Mouse (Mus musculus): Measurements from ENCODE around the gene Prokr1.
A peak's percentile ranks its signal among the peaks of the same experiment; 100 is the strongest.
"Not testable (repeated sequence)": the region's sequence is repeated elsewhere in the genome, so short reads cannot be mapped to it uniquely, and the experiment has no call there.

Gene Prokr1

DNA sequence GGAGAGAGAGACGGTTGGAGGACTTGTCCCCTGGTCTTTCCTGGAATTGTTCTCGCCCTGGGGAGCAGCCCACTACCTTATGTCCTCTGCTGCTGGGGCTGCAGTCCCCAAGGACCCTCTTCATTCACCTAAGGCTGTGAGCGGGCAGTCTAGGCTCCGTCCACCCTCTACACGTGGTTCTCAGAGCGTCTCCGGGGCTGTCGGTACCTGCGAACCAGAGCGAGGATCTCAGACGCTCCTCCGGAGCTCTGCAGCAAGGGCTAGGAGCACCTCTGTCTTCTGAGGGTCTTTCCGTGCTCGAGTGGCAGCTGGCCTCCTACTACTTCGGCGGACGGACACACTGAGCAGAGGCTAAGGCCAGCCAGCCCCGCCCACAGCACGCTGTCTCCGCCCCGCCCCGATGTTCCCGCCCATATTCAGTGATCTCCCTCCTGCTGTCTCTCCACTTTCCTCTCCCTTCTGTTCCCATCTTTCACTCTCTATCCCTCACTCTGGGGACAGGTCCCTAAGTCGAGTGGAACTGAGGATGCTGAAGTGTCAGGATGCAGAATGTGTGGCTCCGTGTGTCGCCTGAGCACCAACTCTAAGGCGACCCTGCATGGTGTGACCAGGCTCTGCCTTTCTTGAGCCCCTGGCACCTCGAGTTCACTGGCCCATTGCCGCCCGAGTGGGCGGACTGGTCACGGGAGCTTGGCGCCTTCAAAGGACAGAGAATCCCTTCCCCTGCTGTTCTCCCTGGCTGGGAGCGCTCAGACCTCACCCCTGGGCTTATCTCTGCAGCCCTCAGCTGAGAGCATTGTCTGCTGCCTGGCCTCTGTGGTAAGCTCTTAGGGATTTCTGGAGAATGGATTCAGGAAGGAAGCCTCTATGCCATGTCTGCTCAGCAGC, at the start of gene Prokr1:
Gene Prokr1, minus strand, starts transcription at position 350 of the 888 bp plus-strand sequence.
- peak; percentile 34 for DNase-seq (ENCODE audit: low read depth)

DNA sequence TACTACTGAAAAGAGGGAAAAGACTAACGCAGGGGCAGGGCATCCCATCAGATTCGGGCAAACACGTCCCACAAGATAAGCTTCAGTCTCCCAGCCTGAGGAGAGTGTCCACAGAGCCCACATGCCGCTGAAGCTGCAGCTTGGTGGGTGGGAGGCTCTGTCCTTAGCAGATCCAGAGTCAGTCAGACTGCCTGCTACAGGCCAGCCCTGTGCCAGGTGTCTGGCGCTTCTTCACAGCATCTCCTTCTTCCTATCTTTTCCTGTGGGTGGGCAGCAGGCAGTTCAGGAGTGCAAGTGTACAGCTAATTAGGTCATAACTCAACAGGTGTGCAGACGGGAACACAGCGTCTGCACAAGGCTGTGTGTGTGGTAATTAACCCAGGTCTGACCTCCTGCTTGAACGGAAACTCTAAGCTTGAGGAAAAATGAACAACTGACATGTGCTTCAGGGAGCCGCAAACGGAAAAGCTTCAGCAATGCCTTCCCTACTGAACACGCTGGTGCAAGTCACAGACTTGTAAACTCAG, 47.7 kb upstream of the Prokr1 start:
- DNase-seq (ENCODE audit: low read depth), result no peak

GRCm38 (mm10) chr6:87632176-87632575, 41.6 kb upstream of the Prokr1 start:
- DNase-seq (ENCODE audit: low read depth), result no peak

DNA sequence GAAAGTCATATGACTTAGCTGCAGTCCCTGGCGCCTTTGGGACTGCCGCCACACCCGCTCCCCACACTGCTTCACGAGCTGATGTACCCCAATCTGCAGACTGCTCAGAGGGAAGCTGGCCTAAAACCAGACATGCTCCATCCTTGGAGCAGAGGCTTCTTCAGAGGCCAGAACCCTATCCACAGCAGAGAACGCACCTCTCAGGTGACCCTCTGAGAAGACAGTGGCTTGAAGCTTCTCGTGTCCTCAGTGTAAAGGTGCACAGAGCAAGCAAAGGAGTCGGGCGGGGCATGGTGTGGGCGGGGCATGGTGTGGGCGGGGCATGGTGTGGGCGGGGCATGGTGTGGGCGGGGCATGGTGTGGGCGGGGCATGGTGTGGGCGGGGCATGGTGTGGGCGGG, 38.4 kb upstream of the Prokr1 start:
- peak; percentile 7 for DNase-seq (ENCODE audit: low read depth)

DNA sequence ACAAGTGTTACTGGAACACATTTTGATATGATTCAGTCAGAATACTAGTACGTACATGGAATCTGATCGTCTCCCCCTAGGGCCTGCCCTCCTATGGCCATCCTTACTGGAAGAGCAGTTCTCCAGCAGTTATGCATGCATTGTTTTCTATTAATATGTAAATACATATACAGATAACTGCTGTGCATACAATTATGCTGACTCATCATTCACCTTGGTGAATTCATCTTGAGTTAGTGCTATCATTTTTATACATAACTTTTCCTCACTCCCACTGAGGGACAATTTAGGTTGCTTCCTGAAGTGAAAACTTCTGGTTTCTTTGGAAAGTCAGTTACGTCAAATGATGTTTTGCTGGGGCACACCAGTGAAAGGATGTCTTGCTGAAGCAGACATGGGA, 32.6 kb upstream of the Prokr1 start:
- no peak for DNase-seq (ENCODE audit: low read depth)

DNA sequence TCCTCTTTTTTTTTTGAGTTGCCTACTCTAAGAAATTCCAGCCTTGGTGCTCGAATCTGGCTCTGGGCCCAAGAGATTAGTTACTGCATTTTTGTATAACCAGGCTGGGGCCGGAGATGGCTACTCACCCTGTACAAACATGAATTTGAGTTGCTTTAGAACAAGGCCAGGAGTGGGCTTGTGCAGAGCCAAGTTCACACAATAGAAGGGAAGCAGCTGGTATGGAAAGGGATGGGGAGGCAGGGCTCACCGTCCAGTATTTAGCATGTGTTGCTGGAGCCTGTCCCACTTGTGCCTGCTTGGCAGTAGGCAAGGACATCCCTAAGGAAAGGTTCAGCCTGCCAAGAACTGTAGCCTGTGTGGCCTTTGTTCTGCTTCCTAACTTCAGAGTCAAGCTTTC, 30.7 kb upstream of the Prokr1 start:
- DNase-seq (ENCODE audit: low read depth), result no peak

DNA sequence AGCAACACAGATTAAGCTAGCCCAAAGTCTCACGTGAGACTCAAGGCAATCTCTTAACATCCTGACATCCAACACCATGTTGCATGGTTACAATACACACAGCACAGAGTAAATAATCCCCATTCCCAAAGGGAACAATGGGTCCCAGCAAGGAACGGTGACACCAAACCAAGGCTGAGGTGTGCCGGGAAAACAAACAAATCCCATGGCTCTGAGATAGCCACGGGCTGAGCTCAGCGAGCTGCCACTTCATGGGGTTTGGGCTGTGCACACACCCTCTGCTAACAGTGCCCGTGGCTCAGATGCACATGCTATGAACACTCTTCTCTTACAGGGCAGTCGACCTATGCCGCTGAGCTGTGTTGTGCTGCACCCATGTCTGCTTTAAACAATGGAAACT, 27.5 kb upstream of the Prokr1 start:
- no peak for DNase-seq (ENCODE audit: low read depth)

- DNase-seq (ENCODE audit: low read depth), result no peak
These were observed 25.1 kb upstream of the Prokr1 start for GRCm38 (mm10) chr6:87615696-87616083.

GRCm38 (mm10) chr6:87614794-87615695, 24.5 kb upstream of the Prokr1 start:
- DNase-seq (ENCODE audit: low read depth), result peak; percentile 38

DNA sequence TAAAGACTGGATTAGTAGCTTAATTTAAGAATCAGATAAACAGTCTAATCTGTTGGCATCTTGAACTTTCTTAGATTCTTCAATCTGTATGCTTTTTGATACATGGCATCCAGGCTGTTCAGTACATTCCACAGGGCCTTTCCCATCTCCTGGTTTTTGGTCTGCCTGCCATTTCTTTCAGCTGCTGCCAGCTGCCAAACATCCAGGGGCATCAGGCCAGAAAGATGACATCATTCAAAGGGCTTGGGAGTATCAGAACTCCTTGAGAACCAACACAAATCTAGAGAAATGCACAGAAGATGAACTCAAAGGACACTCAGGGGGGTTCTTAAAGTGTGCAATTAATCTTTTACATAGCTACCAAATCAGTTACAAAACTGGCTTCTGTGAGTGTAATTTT, 9.3 kb upstream of the Prokr1 start:
- no peak for DNase-seq (ENCODE audit: low read depth)

DNA sequence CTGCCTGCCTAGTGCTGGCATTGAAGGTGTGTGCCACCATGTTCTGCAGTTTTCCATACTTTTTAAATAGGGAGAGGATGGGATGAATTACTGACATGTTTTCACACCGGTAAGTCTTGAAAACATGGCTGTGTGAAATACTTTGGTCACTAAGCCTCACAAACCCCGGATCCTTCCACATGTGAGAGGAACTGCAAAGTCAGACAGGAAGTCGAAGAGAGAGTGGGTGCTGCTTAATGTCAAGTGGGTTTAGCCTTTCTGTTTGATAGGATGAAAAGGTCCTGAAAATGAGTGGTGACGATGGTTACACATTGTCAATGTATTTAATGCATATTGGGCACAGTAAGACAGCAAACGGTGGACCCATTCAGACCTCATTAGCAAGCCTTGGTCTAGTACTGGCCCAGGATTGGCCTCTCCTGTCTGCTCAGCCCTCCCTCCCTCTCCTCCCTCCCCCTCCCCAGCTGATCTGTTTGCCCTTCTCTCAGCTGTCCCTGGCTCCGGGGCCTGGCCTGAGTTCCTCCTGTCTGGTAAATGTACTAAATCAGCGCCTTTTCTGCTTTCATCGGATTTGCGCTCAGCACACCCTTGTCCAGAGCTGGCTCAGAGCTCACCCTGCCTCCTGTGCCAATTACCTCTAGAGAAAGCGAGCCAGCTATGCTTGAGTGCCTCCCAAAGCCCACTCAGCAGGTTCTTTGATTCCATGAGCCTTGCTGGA, 6.7 kb upstream of the Prokr1 start:
- peak; percentile 60 for DNase-seq (ENCODE audit: low read depth)

- DNase-seq (ENCODE audit: low read depth), result no peak
These were observed 3.6 kb upstream of the Prokr1 start for GRCm38 (mm10) chr6:87594188-87594587.

- no peak for DNase-seq (ENCODE audit: low read depth)
These were observed 687 bp downstream of the Prokr1 start for GRCm38 (mm10) chr6:87589718-87590393.

GRCm38 (mm10) chr6:87583991-87584390, 6.6 kb downstream of the Prokr1 start:
- DNase-seq (ENCODE audit: low read depth), result no peak

DNA sequence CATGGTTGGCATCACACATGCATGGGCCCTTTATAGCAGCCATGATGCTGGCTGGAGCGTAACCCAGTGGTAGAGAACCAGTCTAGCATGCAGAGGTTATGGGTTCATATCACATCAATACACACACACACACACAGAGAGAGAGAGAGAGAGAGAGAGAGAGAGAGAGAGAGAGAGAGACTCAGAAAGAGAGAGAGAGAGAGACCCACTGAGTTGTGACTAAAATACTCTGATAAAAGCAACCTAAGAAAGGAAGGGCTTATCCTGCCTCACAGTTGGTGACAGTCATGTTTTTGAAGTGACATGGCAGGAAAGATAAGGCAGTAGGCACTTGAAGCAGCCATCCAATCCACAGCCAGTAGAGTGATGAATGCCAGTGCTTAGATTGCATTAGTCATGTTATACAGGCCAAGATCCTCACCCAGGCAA, 7.3 kb downstream of the Prokr1 start:
- DNase-seq (ENCODE audit: low read depth), result no peak

DNA sequence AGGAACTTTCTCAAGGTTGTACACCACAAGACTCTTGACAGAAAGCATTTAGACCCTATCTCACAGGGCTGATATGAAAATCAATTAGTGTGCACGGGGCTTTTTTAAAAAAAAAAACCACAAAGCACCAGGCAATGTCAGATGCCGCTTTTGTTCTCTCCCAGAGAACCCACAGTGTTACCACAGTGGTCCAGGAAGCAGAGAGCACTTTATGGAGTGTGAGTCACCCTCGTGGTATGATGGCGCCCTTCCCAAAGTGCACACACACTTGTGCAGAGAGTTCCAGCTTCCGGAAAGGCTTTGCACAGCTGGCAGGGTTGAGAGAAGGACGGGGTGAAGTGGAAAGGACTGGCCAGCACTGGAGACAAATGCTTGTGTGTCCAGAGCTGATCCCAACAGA, 8.1 kb downstream of the Prokr1 start:
- DNase-seq (ENCODE audit: low read depth), result peak; percentile 17

- no peak for DNase-seq (ENCODE audit: low read depth)
These were observed 9.0 kb downstream of the Prokr1 start for GRCm38 (mm10) chr6:87581581-87581980.

GRCm38 (mm10) chr6:87581071-87581470, 9.5 kb downstream of the Prokr1 start:
- DNase-seq (ENCODE audit: low read depth), result no peak

- no peak for DNase-seq (ENCODE audit: low read depth)
These were observed 12.3 kb downstream of the Prokr1 start for GRCm38 (mm10) chr6:87578247-87578646.

DNA sequence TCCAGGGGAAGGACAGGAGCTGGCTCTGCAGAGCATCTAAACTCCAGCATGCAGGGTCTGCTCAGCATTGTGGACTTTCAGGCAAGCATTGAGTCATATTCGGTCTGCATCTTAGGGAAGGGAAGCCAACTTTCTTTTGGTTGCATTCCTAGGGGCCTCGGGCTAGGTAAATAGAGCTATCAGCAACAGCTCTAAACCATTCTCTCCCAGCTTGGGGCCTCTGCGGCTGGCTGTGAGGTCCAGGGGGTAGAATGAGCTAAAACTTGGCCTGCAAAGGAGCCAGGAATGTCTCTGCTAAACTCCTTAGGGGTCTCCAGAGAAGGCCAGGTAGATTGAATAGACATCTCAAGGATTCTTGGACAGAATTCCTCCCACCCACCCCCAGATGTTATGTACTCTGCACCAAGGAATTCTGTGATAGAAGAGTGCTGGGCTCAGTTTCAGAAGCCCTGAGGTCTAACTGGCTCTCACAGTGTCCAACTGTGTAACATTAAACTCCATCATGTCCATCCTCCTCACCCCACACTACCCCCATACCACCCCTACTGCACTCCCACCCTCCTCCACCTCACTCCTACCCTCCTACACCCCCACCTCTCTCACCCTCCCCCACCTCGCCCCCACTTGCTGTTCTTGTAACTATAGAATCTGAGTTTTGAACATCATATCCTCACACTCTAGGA, 13.8 kb downstream of the Prokr1 start:
- no peak for DNase-seq (ENCODE audit: low read depth)

DNA sequence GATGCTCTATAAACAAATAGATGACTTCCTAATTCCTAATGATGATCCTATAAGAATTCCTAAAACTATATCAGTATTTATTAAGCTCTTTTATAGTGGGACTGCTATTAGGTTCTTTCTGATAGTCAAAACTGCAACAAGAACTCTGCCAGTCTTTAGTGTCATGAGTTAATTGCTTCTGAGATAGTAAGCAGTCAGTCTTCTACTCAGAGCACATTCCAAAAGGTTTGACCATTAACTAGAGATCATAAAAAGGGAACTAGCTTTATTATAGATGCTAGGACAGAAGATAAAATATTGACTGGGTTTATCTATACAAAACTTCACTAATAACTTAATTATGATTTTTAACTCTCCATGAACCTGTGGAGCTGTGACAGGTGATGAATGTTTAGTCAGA, 18.7 kb downstream of the Prokr1 start:
- DNase-seq (ENCODE audit: low read depth), result not testable (repeated sequence)

All from naive thymus-derived CD4-positive, alpha-beta T cell, adult 2 months (primary cell).